Mouse (Mus musculus): ENCODE data around the gene Map3k15. TPM values are rescaled to one million over a fixed set of nuclear protein-coding genes. Genes with fewer than 3 reads are reported as not detected.

The Map3k15 gene
- total RNA-seq, 1 experiment from 2014 or later = 0.67 TPM

- no peak for DNase-seq
Measured at GRCm38 (mm10) chrX:160134136-160134843, 146.1 kb downstream of the Map3k15 start.

- DNase-seq = no peak
Measured at GRCm38 (mm10) chrX:160135719-160136118, 147.5 kb downstream of the Map3k15 start.

GRCm38 (mm10) chrX:160136153-160136552 lies 147.9 kb downstream of the Map3k15 start:
- no peak for DNase-seq

GRCm38 (mm10) chrX:160137177-160137860 lies 149.1 kb downstream of the Map3k15 start:
- DNase-seq = no peak

- peak; percentile 91 for DNase-seq
Measured at GRCm38 (mm10) chrX:160137861-160138717, 149.9 kb downstream of the Map3k15 start, which contains the start of gene Pdha1. TSS of gene Pdha1 (minus strand) at chrX:160138413.

GRCm38 (mm10) chrX:160146806-160147205 lies 158.6 kb downstream of the Map3k15 start:
- DNase-seq = no peak

GRCm38 (mm10) chrX:160147406-160147805 lies 159.2 kb downstream of the Map3k15 start:
- peak; percentile 18 for DNase-seq

GRCm38 (mm10) chrX:160148859-160149258 lies 160.6 kb downstream of the Map3k15 start:
- no peak for DNase-seq

GRCm38 (mm10) chrX:160153147-160153815 lies 165.0 kb downstream of the Map3k15 start:
- DNase-seq = no peak

- DNase-seq = no peak
Measured at GRCm38 (mm10) chrX:160164259-160164658, 176.0 kb downstream of the Map3k15 start.

- DNase-seq = no peak
Measured at GRCm38 (mm10) chrX:160166246-160166985, 178.2 kb downstream of the Map3k15 start.

GRCm38 (mm10) chrX:160170150-160170549 lies 181.9 kb downstream of the Map3k15 start:
- peak; percentile 57 for DNase-seq

Other genes with a start within 250 kb of the Map3k15 start
- gene Pdha1, start 150.0 kb downstream of the Map3k15 start, total RNA-seq (2021) = 469 and 509 TPM in 2 replicates